Mouse (Mus musculus) neural tube, embryonic 13.5 days (tissue): ENCODE measurements at regions not wholly inside any gene's neighbourhood (a gene's known extent, or its start where the extent isn't known, plus 50 kb on each side); places are given as distances from the start of the nearest gene placed in this dataset.

Experiments
- ATAC-seq: fragments of 200-750 bp; cut with Nextera tagmentation; 2 replicates; pipeline ENCODE4 v1.8.0; 2017; ENCODE audit warnings: low read depth, mild to moderate bottlenecking, moderate TSS enrichment, moderate library complexity
- H3K27ac ChIP-seq: fragments of 300-500 bp; sonication (generic); replicated peaks from 2 replicates; pipeline ENCODE4 v1.5.1; 2015; ENCODE audit warnings: moderate library complexity, mild to moderate bottlenecking, inconsistent platforms
- H3K27me3 ChIP-seq: fragments of 300-500 bp; sonication (generic); 2 replicates; pipeline ENCODE4 v1.6.1; 2015; ENCODE audit warnings: mild to moderate bottlenecking, inconsistent platforms
- H3K36me3 ChIP-seq: fragments of 300-500 bp; sonication (generic); 2 replicates; pipeline ENCODE4 v1.6.1; 2015; ENCODE audit warnings: mild to moderate bottlenecking, inconsistent platforms
- H3K4me1 ChIP-seq: fragments of 300-500 bp; sonication (generic); replicated peaks from 2 replicates; pipeline ENCODE4 v1.6.1; 2015; ENCODE audit warnings: inconsistent platforms
- H3K4me2 ChIP-seq: fragments of 300-500 bp; sonication (generic); 2 replicates; pipeline ENCODE4 v1.6.1; 2015; ENCODE audit warnings: inconsistent platforms, mild to moderate bottlenecking, moderate library complexity
- H3K4me3 ChIP-seq: fragments of 300-500 bp; sonication (generic); 2 replicates; pipeline ENCODE4 v1.5.1; 2015; ENCODE audit warnings: mild to moderate bottlenecking, inconsistent platforms
- H3K9ac ChIP-seq: fragments of 300-500 bp; sonication (generic); 2 replicates; pipeline ENCODE4 v1.6.1; 2015; ENCODE audit warnings: moderate library complexity, mild to moderate bottlenecking, inconsistent platforms
- H3K9me3 ChIP-seq: fragments of 300-500 bp; sonication (generic); 2 replicates; pipeline ENCODE4 v1.6.1; 2016; ENCODE audit warnings: inconsistent platforms
- WGBS: fragments of 180-500 bp; shearing (Covaris S2); methylation state at CpG from one replicate; pipeline ENCODE4 v1.1.7; 2015; 5-methylcytosine and 5-hydroxymethylcytosine counted together

DNA sequence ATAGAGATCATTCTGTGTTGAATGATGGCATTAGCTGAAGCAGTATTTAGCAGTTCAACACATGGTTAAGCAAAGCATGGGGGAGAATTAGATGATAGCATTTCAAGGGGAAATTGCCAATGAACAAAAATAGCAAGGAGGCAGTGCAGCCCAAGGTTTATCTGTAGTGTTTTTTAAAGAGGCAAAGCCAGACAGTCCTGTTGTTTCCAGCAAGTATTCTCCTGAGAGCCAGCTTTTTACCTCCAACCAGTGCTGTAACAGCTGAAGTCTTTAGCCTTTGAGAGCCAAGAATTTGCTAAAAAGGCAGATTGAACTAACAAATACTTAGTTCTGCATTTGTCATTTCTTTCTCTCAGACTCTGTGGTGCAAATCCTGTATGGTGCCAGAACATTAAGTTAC lies 305.1 kb upstream of the Arx start:
- H3K9me3 ChIP-seq: no peaks in the 10 kb centered on the region
- H3K27ac ChIP-seq: no peak overlapping the region
- no peak overlapping the region for H3K4me2 ChIP-seq
- no peaks in the 10 kb centered on the region for H3K36me3 ChIP-seq
- H3K4me3 ChIP-seq: no peak overlapping the region
- no peaks in the 10 kb centered on the region for H3K27me3 ChIP-seq
- H3K9ac ChIP-seq: no peak overlapping the region
- ATAC-seq: no peak
- no peaks in the 10 kb centered on the region for H3K4me1 ChIP-seq

DNA sequence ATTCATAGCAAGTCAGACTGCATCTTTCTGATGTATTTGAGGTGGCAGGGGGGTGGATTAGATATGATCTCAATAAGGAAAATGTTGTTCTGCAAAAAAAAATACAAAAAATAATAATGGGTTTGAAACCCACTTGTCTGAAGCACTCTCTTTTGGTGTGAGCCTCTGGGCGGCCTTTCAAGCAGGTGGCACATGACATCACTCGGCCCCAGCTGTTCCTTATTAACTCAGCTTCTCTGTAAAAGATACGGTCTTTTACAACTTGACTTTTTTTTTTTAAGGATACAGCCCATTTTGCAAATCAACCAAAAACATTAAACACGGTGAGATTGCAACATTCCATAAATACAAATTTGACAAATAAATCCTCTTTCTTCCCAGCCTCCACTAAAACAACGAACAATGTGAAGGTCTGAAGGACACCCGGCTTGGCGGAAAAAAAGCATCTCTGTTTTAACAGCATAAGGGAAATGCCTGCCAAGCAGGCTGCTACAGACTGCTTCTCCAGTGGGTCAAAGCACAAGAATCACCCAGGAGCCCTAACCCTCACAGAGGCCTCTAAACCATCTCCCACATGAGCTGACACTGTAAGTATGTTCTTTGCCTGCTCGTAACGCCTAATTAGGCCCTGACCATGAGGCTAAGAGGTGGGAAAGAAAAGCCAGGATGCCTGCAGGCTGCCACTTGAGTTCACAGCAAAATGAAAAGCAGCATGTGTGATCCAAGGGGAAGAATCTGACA lies 283.8 kb upstream of the Arx start:
- Histone ChIP-seq H3K27me3 (no peaks in the 10 kb centered on the region), H3K36me3 (no peaks in the 10 kb centered on the region), H3K4me2 (no peak overlapping the region), H3K27ac (no peak overlapping the region), H3K4me1 (no peaks in the 10 kb centered on the region), H3K4me3 (no peak overlapping the region), H3K9me3 (no peaks in the 10 kb centered on the region), H3K9ac (no peak overlapping the region)
- ATAC-seq: no peak
- 64% methylated on average over 9 of the region's 9 CpGs for WGBS

DNA sequence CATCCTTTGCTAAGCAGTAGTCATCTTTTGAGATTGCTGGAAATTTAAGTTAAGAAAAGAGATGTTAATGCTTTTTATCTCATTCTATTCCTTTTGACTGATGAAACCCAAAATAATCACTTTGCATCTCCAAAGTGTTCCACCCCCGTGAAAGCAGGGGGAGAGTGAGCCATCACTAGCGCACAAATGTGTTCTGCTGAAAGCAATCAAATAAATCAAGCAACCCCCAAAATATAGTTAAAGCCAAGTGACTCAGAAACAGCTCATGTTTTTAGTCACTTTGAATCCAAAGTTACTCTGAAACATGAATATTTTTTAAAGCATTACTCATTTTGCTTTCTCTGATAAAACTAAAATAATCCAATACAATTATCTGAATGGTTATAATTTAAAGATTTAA lies 279.6 kb upstream of the Arx start:
- H3K4me3 ChIP-seq: no peak overlapping the region
- no peak overlapping the region for H3K27ac ChIP-seq
- H3K4me2 ChIP-seq: no peak overlapping the region
- no peaks in the 10 kb centered on the region for H3K27me3 ChIP-seq
- no peaks in the 10 kb centered on the region for H3K36me3 ChIP-seq
- H3K9ac ChIP-seq: no peak overlapping the region
- H3K4me1 ChIP-seq: no peaks in the 10 kb centered on the region
- 84% methylated on average over 2 of the region's 2 CpGs for WGBS
- ATAC-seq: no peak
- no peaks in the 10 kb centered on the region for H3K9me3 ChIP-seq

DNA sequence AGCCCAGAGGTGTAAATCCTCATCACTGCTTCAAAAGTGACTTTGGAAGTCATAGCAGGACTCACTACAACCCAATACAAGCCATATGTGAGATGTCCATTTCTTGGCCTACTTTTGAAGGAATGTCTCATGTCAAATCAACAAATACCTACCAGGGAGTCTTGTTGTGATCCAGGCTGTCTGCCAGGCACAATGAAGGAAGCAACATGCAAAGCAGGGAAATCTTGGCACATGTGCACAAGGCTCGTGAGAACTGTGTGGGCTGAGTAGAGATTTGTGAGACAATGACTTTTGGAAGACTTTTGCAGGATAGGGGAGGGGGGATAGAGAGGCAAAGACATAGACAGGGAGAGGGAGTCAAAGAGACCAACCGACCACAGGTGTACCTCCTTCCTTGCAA lies 274.7 kb upstream of the Arx start:
- ATAC-seq: no peak
- 68% methylated on average over 2 of the region's 2 CpGs for WGBS
- H3K27ac ChIP-seq: no peak overlapping the region
- H3K9me3 ChIP-seq: no peaks in the 10 kb centered on the region
- no peak overlapping the region for H3K4me2 ChIP-seq
- no peak overlapping the region for H3K9ac ChIP-seq
- no peaks in the 10 kb centered on the region for H3K27me3 ChIP-seq
- no peaks in the 10 kb centered on the region for H3K36me3 ChIP-seq
- no peak overlapping the region for H3K4me3 ChIP-seq
- H3K4me1 ChIP-seq: no peaks in the 10 kb centered on the region

DNA sequence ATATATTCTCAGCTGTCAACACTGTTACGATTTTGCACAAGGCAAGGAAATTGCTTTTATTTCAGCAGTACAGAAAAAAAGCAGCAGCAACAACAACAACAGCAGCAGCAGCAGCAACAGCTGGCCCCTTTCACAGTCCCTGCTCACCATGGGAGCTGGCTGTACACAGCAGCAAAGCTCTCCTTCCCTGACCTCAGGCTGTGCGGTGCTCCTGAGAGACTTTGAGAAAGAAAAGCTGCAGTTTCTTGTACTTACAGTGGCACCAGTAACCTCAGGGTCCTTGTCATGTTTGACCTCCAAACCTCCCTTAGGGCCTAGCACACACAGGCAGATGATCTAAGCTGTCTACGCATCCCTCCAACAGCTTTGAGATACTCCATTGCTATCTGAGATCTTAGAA lies 269.9 kb upstream of the Arx start:
- no peaks in the 10 kb centered on the region for H3K4me1 ChIP-seq
- H3K9ac ChIP-seq: no peak overlapping the region
- no peaks in the 10 kb centered on the region for H3K36me3 ChIP-seq
- H3K9me3 ChIP-seq: no peaks in the 10 kb centered on the region
- H3K4me2 ChIP-seq: no peak overlapping the region
- no peaks in the 10 kb centered on the region for H3K27me3 ChIP-seq
- no peak overlapping the region for H3K4me3 ChIP-seq
- H3K27ac ChIP-seq: no peak overlapping the region
- 65% methylated on average over 3 of the region's 3 CpGs for WGBS
- no peak for ATAC-seq

DNA sequence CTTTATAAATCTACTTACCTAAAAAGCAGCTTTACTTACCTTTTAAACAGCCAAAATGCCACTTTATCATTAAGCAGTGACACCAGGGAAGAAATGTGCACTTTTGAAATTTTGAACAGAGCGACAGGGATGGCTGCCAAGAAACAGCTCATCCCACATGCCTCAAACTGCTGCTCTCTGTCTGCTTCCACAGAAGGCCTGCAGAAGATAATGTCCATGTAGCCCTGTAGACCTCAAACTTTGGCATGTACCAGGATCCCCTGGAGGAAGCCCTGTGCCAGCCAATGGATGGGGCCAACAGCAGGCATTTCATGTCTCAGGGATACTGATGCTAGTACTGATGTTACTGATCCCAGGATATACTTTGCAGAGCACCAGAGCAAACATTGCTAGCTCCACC lies 245.1 kb upstream of the Arx start:
- Histone ChIP-seq H3K9me3 (no peaks in the 10 kb centered on the region), H3K4me1 (no peaks in the 10 kb centered on the region), H3K4me2 (no peak overlapping the region), H3K36me3 (no peaks in the 10 kb centered on the region), H3K4me3 (no peak overlapping the region), H3K27me3 (no peaks in the 10 kb centered on the region), H3K9ac (no peak overlapping the region), H3K27ac (no peak overlapping the region)
- WGBS: 95% methylated on average over 1 of the region's 1 CpGs
- no peak for ATAC-seq

DNA sequence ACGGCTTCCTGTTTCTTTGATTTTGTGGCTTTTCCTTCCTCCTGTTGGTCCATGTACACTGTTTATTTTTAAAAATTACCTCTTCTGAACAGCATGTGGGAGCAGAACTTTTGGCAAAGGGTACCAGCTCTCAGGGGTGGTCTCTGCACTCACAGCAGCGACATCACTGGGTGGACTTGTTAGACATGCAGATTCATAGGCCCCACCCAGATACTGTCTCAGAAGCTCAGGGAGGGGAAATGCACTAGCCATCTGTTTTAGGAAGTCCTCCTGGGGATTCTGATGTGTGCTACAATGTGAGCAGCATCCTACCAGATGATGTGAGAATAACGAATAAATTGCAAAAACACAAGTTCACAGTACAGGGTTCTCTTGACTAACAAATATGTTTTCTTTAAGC lies 243.5 kb upstream of the Arx start:
- no peaks in the 10 kb centered on the region for H3K36me3 ChIP-seq
- no peaks in the 10 kb centered on the region for H3K9me3 ChIP-seq
- H3K4me2 ChIP-seq: no peak overlapping the region
- no peaks in the 10 kb centered on the region for H3K4me1 ChIP-seq
- ATAC-seq: no peak
- no peak overlapping the region for H3K4me3 ChIP-seq
- no peak overlapping the region for H3K27ac ChIP-seq
- H3K9ac ChIP-seq: no peak overlapping the region
- 60% methylated on average over 3 of the region's 3 CpGs for WGBS
- H3K27me3 ChIP-seq: no peaks in the 10 kb centered on the region

DNA sequence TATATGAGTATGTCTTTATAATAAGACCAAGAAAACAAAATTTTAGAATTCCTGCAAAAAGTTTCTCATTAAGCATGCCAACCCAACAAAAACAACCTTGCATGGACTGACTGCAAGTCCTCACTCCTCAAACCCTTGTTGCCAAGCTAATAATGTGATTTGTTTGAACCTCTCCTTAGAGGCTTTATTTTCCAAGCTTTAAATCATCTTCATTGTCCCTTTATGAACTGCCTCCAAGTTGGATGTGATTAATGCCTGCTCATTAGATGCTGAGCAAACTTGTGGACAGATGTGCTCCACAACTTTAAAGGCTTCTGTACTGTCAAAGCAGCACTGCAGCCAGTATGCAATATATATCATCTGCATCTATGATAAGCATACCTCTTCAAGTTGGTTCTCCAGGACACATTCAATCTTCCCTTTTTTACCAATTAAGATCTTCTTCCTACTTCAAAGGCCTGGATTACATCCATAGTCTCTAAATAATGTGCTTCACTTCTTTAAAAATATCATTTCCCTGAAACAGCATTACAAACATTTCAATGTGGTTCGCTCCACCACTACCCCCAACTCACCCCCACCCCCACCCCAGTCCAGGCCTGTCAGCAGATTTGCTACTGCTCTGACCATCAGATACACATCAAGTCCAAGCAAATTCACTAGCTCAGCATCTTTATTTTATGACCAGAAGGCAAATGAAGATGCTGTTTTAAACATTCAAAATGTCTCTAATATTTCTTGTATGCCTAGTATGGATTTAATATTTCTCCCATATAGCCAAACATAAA lies 237.1 kb upstream of the Arx start:
- whole genome bisulfite sequencing: 85% methylated on average over 1 of the region's 1 CpGs
- H3K9ac ChIP-seq: no peak overlapping the region
- H3K9me3 ChIP-seq: no peaks in the 10 kb centered on the region
- no peaks in the 10 kb centered on the region for H3K27me3 ChIP-seq
- no peak for ATAC-seq
- H3K4me3 ChIP-seq: no peak overlapping the region
- no peaks in the 10 kb centered on the region for H3K4me1 ChIP-seq
- H3K36me3 ChIP-seq: no peaks in the 10 kb centered on the region
- no peak overlapping the region for H3K27ac ChIP-seq
- H3K4me2 ChIP-seq: no peak overlapping the region

DNA sequence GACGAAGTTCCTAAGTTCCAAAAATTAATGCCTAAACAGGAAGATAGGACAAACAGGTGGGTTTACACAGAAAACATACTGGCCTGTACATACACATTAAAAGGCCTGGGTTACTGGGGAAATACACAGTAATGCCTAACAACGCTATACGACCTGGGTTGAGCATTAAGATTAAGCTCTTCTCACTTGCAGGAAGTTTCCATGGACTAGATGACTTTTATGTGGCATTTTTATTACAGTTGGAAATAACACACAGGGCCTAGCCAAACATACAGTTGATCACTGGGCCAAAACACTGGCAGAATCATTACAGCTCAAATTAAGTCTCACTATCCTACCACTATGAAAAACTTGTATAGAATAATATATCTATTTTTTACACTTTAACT lies 236.5 kb upstream of the Arx start:
- Histone ChIP-seq H3K27ac (no peak overlapping the region), H3K4me1 (no peaks in the 10 kb centered on the region), H3K9ac (no peak overlapping the region), H3K4me2 (no peak overlapping the region), H3K36me3 (no peaks in the 10 kb centered on the region), H3K9me3 (no peaks in the 10 kb centered on the region), H3K4me3 (no peak overlapping the region), H3K27me3 (no peaks in the 10 kb centered on the region)
- 83% methylated on average over 3 of the region's 3 CpGs for WGBS
- no peak for ATAC-seq

DNA sequence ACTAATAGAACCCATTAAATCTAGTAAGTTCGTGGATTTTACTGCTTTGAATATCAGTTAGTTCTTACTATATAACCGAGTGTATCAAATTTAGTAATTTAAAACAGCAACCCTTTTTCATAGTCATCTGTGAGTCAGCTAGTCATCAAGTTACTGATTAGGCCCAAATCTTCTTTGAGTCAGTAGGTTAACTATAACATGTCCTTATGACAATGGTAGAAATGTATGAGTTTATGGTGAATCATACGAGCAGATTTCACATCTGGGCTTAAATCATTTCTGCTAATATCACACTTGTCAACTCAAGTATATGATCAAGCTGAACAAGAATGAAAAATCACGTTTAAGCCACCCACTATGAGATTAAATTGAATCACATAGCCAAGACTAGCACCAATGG lies 226.7 kb upstream of the Arx start:
- H3K4me3 ChIP-seq: no peak overlapping the region
- no peaks in the 10 kb centered on the region for H3K27me3 ChIP-seq
- no peaks in the 10 kb centered on the region for H3K36me3 ChIP-seq
- no peak for ATAC-seq
- H3K27ac ChIP-seq: no peak overlapping the region
- H3K4me1 ChIP-seq: no peaks in the 10 kb centered on the region
- no peaks in the 10 kb centered on the region for H3K9me3 ChIP-seq
- H3K9ac ChIP-seq: no peak overlapping the region
- WGBS: 78% methylated on average over 4 of the region's 4 CpGs
- no peak overlapping the region for H3K4me2 ChIP-seq

DNA sequence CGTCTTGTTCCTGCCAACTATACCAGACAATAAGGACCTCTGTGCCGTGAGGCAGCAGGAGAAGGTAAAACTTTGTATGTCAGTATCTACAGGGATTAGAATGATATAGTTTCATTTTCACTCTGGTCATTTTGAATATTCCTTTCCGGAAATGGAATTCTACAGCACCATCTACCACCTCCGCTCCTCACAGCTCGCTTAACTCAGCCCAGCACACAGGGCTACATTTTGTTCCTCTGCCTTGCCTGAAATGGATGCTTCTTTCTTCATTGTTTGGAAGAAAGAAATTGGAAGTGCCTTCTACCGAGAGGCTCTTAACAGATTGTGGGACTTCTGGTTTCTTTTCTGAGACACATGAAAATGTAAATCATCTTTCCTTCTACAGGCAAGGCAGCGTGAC lies 217.4 kb upstream of the Arx start:
- no peaks in the 10 kb centered on the region for H3K9me3 ChIP-seq
- ATAC-seq: no peak
- no peaks in the 10 kb centered on the region for H3K36me3 ChIP-seq
- H3K9ac ChIP-seq: no peak overlapping the region
- no peak overlapping the region for H3K27ac ChIP-seq
- H3K4me3 ChIP-seq: no peak overlapping the region
- 61% methylated on average over 7 of the region's 7 CpGs for WGBS
- H3K4me1 ChIP-seq: no peaks in the 10 kb centered on the region
- no peaks in the 10 kb centered on the region for H3K27me3 ChIP-seq
- no peak overlapping the region for H3K4me2 ChIP-seq

DNA sequence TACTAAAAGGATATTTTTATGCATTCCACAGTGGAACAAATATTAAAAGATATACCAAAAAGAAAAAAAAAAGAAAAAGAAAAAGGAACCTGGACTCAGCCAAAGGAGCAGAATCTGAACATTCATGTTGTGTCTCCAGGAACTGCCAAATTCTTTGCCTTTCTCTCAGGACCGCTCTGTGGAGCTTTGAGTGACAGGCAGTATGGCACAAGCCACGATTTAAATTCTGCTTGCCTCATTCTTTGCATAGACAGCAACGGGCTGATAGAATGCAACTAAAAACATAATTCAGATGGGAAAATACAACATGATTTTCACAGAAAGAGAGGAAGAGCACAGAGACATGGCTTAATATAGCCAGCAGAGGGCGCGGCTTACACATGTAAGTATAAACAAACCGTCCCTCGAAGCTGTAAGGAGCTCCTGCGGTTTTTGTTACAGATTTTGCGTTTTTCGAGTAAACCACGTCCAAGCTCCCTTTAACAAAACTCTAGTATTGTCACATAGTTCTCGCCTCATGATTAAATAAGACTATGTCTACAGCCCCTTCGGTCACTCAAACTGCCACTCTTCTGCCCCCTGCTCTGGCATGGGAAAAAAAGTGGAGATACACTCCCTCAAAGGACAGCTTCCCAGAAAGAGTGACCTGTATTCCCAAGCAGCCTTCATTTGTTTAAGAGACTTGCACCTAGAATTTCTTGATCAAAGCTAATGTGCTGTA lies 216.5 kb upstream of the Arx start:
- Histone ChIP-seq H3K4me3 (no peak overlapping the region), H3K27me3 (no peaks in the 10 kb centered on the region), H3K9ac (no peak overlapping the region), H3K9me3 (no peaks in the 10 kb centered on the region), H3K36me3 (no peaks in the 10 kb centered on the region), H3K4me1 (no peaks in the 10 kb centered on the region), H3K27ac (no peak overlapping the region), H3K4me2 (peak overlapping the region; percentile 48)
- ATAC-seq: no peak
- 17% methylated on average over 13 of the region's 13 CpGs for WGBS
